Mouse (Mus musculus) hindbrain, embryonic 13.5 days (tissue): Measurements from ENCODE around the gene Ssmem1. TPM values are rescaled to one million over a fixed set of nuclear protein-coding genes. Genes with fewer than 3 reads are reported as not detected.

Experiments used
- ATAC-seq: fragments of 200-750 bp; cut with Nextera tagmentation; 2 replicates; pipeline ENCODE4 v1.8.0; 2017; ENCODE audit warnings: moderate TSS enrichment; ENCODE audit not compliant: low FRiP score
- H3K27ac ChIP-seq: fragments of 300-500 bp; sonication (generic); 2 replicates; pipeline ENCODE4 v1.5.1; 2015; ENCODE audit warnings: inconsistent platforms, mild to moderate bottlenecking, moderate library complexity
- H3K27me3 ChIP-seq: fragments of 300-500 bp; sonication (generic); 2 replicates; pipeline ENCODE4 v1.6.1; 2015; ENCODE audit warnings: mild to moderate bottlenecking, inconsistent platforms
- H3K36me3 ChIP-seq: fragments of 300-500 bp; sonication (generic); 2 replicates; pipeline ENCODE4 v1.6.1; 2015; ENCODE audit warnings: mild to moderate bottlenecking, inconsistent platforms
- H3K4me1 ChIP-seq: fragments of 300-500 bp; sonication (generic); replicated peaks from 2 replicates; pipeline ENCODE4 v1.6.1; 2015; ENCODE audit warnings: inconsistent platforms
- H3K4me2 ChIP-seq: fragments of 300-500 bp; sonication (generic); 2 replicates; pipeline ENCODE4 v1.6.1; 2015; ENCODE audit warnings: inconsistent platforms, mild to moderate bottlenecking, moderate library complexity
- H3K4me3 ChIP-seq: fragments of 300-500 bp; sonication (generic); 2 replicates; pipeline ENCODE4 v1.5.1; 2015; ENCODE audit warnings: mild to moderate bottlenecking, inconsistent platforms
- H3K9ac ChIP-seq: fragments of 300-500 bp; sonication (generic); 2 replicates; pipeline ENCODE4 v1.6.1; 2015; ENCODE audit warnings: mild to moderate bottlenecking, inconsistent platforms
- H3K9me3 ChIP-seq: fragments of 300-500 bp; sonication (generic); 2 replicates; pipeline ENCODE4 v1.6.1; 2016; ENCODE audit warnings: inconsistent platforms
- WGBS: fragments of 180-500 bp; shearing (Covaris S2); methylation state at CpG from one replicate; pipeline ENCODE4 v1.1.7; 2015; 5-methylcytosine and 5-hydroxymethylcytosine counted together
- polyA plus RNA-seq: library from polyadenylated mRNA; unstranded; fragments of >200 nt; fragmentation: Nextera tagmentation; extraction: Ambion mirVana; gene quantifications from 2 replicates; pipeline ENCODE4 v1.2.1, GENCODE M21; 2015

The Ssmem1 gene
- polyA plus RNA-seq = 0.12 and 0.39 TPM in 2 replicates

DNA sequence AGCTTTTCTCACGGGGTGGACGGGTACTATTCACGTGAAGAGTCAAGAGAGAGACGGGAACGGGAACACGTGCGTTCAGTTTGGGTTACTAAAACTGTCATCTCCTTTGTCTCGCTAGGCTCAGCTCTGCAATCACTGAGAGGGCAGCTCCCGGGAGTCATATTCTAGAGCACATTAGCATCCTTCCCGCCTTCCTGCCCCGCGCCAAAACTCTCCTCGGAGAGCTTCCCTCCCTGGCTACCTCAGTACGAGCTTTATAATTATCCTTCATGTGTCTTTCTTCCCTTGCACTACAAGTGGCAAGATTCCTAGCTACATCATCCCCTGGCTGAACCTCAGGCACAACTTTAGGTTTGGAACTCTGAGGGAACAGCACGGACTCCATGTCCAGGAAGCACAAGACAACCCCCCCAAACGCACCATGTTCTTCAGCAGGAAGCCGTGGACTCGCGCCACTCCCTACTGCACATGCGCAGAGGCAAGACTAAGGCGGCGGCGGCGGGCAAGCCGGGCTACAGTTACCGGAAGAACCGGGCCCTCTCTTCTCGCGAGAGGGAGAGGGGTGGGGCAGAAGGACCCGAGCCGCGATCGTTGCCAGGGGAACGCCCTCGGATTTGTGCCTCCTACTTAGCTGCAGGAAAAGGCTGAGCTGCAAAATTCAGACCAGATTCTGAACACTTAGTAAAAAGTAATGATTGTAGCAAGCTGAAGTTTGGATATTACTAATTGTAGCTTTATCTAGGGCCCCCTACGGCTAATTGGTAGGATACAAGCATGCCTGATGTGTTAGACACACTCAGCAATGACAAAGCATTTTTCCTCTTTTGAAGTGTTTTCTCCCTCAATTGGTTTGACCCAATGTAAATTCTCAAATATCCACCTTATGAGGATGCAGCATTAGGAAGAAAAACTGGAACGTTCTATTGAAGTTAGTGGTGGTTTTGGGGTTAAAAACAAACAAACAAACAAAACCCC lies at the start of gene Ssmem1, which contains the start of gene Tmem209:
Gene Ssmem1 (plus strand): TSS at position 585 of the 975 bp plus-strand sequence.
Gene Tmem209 (minus strand): TSS at position 519 of the 975 bp plus-strand sequence.
- WGBS = under 1% methylated on average over 37 of the region's 37 CpGs
- H3K4me3 ChIP-seq = peak within 1 kb of the TSS; percentile 55
- peak within 1 kb of the TSS; percentile 91 for H3K27ac ChIP-seq
- peak within 1 kb of the TSS; percentile 63 for H3K4me2 ChIP-seq
- H3K9ac ChIP-seq = peak within 1 kb of the TSS; percentile 71
- peaks cover 9% of the 10 kb centered on the region for H3K36me3 ChIP-seq
- H3K27me3 ChIP-seq = no peaks in the 10 kb centered on the region
- peak; percentile 99 for ATAC-seq
- H3K4me1 ChIP-seq = peaks cover 5% of the 10 kb centered on the region
- no peaks in the 10 kb centered on the region for H3K9me3 ChIP-seq

DNA sequence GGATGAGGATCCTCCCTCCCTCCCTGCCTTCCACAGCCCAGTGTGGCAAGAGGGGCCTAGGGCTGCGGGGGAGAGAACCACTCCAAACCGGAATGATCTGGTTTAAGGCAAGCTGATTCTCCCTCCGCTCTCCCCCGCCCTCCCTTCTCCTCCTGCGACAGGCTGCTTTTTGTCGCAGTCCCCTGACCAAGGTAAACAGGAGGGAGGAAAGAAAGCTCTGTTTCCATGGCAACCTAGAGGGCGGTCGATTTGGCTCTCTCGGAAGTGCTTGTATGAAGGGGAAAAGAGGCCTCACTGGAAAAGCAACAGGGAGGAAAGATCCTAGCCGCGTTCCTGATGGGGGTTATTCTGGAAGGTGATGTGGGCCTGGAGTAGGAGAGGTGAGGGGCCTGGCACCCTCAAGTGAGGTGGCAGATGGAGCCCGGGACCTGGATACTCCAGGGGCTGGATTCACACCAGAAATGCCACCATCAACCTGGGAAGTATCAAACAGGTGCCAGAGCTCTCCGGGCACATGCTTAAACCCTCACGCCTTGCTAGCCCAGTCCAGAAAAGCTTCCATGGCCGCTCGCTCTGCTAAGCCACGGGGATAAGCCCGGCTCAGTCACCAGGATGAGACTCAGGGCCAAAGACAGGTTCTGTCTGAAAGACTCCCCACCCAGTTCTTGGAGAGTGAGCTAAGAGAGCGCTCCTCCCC lies 48.8 kb upstream of the Ssmem1 start:
- Histone ChIP-seq H3K4me1 (peaks cover 38% of the 10 kb centered on the region), H3K36me3 (no peaks in the 10 kb centered on the region), H3K9ac (peak overlapping the region; percentile 75), H3K4me3 (peak overlapping the region; percentile 5; the same call in 1 of the 2 replicates), H3K27ac (peak overlapping the region; percentile 98), H3K27me3 (no peaks in the 10 kb centered on the region), H3K4me2 (peak overlapping the region; percentile 63), H3K9me3 (no peaks in the 10 kb centered on the region)
- WGBS = 14% methylated on average over 19 of the region's 19 CpGs
- peak; percentile 94 for ATAC-seq

DNA sequence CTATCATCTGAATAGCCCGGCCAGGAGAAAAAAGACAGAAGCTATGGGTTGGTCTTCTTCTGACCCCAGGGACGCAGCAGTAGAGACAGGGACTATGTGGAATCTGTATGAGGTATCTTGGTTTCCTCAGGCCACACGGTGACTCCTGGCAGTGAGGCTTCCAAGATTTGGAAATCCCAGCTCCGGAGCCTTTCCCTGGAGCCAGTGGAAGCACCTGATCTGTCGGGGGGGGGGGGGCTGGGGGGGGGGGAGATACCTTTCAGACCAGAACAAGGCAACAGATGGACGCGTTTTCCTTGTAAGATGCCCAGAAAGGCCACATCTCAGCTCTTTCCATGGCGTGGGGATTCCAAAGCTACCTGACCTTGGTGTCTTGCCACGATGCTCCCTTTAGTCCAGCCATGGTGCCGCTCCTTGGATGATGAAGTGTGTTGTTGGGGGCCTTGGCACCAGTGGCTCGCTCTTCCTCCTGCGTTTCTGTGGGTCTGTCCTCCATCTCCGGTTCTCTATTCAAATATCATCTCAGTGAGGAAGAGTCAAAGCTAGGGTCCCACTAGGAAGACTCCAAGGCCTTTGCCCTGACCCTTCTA lies 47.8 kb upstream of the Ssmem1 start:
- H3K27ac ChIP-seq = peak overlapping the region; percentile 98
- no peaks in the 10 kb centered on the region for H3K9me3 ChIP-seq
- H3K4me2 ChIP-seq = no peak overlapping the region
- H3K4me1 ChIP-seq = peaks cover 38% of the 10 kb centered on the region
- H3K9ac ChIP-seq = 0 out of 2 replicates have a peak overlapping the region, but pooled peaks have one; percentile 75
- no peaks in the 10 kb centered on the region for H3K36me3 ChIP-seq
- WGBS = 96% methylated on average over 11 of the region's 13 CpGs
- no peak for ATAC-seq
- no peaks in the 10 kb centered on the region for H3K27me3 ChIP-seq
- H3K4me3 ChIP-seq = no peak overlapping the region

DNA sequence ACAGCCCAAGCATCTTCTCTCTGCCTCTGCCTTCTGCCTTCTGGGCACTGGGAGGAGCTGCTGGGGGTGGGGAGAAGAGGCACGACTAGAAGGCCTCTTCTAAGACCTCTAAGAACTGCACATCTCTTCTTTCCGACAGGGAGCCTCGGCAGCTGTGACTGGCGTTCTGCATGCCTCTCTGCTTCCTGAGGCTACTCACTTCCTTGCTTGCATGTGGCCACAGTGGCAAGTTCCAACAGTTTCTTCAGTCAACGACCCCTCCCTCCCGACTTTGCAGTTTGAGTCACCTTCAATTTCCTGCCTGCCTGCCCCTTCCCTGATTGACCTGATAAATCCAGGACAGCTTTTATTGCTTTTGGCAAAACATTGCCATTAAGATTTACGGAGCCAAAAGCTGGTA lies 46.8 kb upstream of the Ssmem1 start:
- H3K4me1 ChIP-seq = peaks cover 40% of the 10 kb centered on the region
- H3K9ac ChIP-seq = no peak overlapping the region
- H3K4me3 ChIP-seq = no peak overlapping the region
- H3K4me2 ChIP-seq = no peak overlapping the region
- no peaks in the 10 kb centered on the region for H3K9me3 ChIP-seq
- no peaks in the 10 kb centered on the region for H3K27me3 ChIP-seq
- ATAC-seq = no peak
- WGBS = 46% methylated on average over 7 of the region's 7 CpGs
- H3K27ac ChIP-seq = no peak overlapping the region
- no peaks in the 10 kb centered on the region for H3K36me3 ChIP-seq

DNA sequence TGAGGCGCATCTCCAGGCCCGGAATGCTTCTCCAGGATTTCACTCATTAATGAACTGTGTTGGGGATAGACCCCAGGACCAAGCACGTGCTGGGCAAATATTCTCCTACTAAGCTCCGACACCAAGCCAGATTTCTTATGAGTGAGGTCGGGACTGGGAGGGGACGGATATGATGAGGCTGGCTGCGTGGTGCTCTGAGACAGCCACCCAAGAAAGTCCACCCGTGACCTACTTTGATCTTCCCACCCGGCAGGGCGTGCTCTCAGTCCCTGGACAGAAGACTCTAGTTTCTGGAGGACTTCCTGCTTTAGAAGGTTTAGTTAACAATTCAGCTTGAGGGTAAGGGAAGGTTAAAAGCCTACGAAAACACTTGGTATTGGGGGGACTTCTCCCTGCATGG lies 44.1 kb upstream of the Ssmem1 start:
- Histone ChIP-seq H3K9me3 (no peaks in the 10 kb centered on the region), H3K27ac (no peak overlapping the region), H3K4me1 (peaks cover 38% of the 10 kb centered on the region), H3K9ac (no peak overlapping the region), H3K4me2 (no peak overlapping the region), H3K36me3 (no peaks in the 10 kb centered on the region), H3K27me3 (no peaks in the 10 kb centered on the region), H3K4me3 (no peak overlapping the region)
- 87% methylated on average over 11 of the region's 11 CpGs for WGBS
- no peak for ATAC-seq

DNA sequence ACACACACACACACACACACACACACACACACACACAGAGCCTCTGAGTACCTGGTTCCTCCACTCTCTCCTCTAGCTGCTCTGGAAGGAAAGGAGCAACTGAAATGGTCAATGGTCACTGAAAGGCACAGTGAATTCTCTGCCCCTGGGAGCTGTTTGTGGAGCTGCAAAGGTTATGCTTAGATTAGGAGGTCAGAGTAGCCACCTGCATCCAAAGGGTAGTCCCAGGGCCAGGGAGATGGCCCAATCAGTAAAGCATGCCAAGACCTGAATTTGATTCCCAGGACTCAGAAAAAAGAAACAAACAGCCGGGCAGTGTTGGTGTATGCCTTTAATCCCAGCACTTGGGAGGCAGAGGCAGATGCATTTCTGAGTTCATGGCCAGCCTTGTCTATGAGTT lies 41.6 kb upstream of the Ssmem1 start:
- H3K36me3 ChIP-seq = no peaks in the 10 kb centered on the region
- H3K4me3 ChIP-seq = no peak overlapping the region
- ATAC-seq = no peak
- H3K4me1 ChIP-seq = peaks cover 19% of the 10 kb centered on the region
- H3K27ac ChIP-seq = no peak overlapping the region
- no peak overlapping the region for H3K9ac ChIP-seq
- H3K27me3 ChIP-seq = no peaks in the 10 kb centered on the region
- no peaks in the 10 kb centered on the region for H3K9me3 ChIP-seq
- no peak overlapping the region for H3K4me2 ChIP-seq
- WGBS = 97% methylated on average over 1 of the region's 1 CpGs

DNA sequence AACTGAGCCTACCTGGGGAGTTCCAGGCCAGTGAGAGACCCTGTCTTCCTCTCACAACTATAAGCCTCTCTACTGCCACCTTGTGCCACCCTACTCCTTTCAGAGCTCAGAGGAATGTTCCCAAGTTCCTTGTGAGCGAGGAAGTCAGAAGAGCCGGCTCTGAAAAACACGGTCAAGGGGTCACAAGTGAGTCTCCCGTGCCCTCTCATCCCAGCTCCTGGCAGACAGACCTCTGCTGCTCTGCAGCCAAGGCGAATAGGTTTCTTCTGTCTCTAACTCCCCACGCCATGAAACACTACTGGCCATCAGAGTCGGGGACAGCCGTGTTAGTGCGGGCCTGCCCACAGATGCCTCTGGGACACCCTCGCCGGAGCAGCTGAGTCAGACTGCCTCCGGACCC lies 41.0 kb upstream of the Ssmem1 start:
- no peak for ATAC-seq
- Histone ChIP-seq H3K9ac (no peak overlapping the region), H3K27me3 (no peaks in the 10 kb centered on the region), H3K4me3 (no peak overlapping the region), H3K27ac (peak overlapping the region; percentile 27; the same call in 1 of the 2 replicates), H3K36me3 (no peaks in the 10 kb centered on the region), H3K4me1 (peaks cover 19% of the 10 kb centered on the region), H3K9me3 (no peaks in the 10 kb centered on the region), H3K4me2 (no peak overlapping the region)
- 56% methylated on average over 12 of the region's 12 CpGs for WGBS

DNA sequence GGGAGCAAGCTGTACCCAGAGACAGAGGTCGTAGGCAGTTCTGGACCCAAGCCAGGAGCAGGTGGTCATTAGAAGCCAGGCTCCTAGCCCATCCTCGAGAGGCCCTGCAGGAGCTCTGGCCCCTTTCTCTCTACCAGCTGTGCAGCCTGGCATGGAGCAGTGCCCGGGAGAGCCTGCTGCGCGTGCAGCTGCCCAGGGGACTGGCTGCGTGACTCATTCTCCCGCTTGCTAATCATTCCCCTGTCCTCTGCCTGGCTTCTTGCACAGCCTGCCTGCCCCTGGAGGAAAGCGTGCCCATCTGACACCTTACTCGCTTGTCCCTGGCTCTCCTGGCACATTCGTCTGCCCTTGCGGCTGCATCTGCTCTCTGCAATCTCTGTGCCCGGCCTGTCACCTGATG lies 40.3 kb upstream of the Ssmem1 start:
- Histone ChIP-seq H3K36me3 (no peaks in the 10 kb centered on the region), H3K4me3 (no peak overlapping the region), H3K9me3 (no peaks in the 10 kb centered on the region), H3K27me3 (no peaks in the 10 kb centered on the region), H3K4me2 (no peak overlapping the region), H3K9ac (0 out of 2 replicates have a peak overlapping the region, but pooled peaks have one; percentile 19), H3K27ac (peak overlapping the region; percentile 27; the same call in 1 of the 2 replicates), H3K4me1 (peaks cover 19% of the 10 kb centered on the region)
- WGBS = 61% methylated on average over 12 of the region's 12 CpGs
- ATAC-seq = peak; percentile 67

DNA sequence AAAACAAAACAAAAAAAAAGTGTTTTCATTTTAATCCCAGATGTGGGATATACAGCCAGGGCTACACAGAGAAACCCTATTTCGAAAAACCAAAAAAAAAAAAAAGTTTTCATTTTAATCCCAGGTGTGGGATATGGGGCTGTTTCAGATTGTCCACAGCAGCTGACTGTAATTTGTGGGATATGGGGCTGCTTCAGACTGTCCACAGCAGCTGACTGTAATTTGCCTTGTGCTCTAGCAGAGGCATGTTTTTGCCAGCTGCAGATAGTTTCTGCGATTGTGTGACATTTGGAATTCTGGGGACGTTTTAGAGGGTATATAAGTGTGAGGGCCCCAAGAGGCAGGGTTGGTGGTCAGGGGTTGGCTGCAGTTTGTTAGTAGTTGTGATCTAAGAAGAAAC lies 37.9 kb upstream of the Ssmem1 start:
- no peak overlapping the region for H3K27ac ChIP-seq
- peaks cover 19% of the 10 kb centered on the region for H3K4me1 ChIP-seq
- 0 out of 2 replicates have a peak, but pooled peaks cover 3% of the 10 kb centered on the region for H3K36me3 ChIP-seq
- WGBS = 82% methylated on average over 3 of the region's 3 CpGs
- no peak overlapping the region for H3K4me2 ChIP-seq
- no peak for ATAC-seq
- no peak overlapping the region for H3K9ac ChIP-seq
- no peak overlapping the region for H3K4me3 ChIP-seq
- no peaks in the 10 kb centered on the region for H3K9me3 ChIP-seq
- no peaks in the 10 kb centered on the region for H3K27me3 ChIP-seq

DNA sequence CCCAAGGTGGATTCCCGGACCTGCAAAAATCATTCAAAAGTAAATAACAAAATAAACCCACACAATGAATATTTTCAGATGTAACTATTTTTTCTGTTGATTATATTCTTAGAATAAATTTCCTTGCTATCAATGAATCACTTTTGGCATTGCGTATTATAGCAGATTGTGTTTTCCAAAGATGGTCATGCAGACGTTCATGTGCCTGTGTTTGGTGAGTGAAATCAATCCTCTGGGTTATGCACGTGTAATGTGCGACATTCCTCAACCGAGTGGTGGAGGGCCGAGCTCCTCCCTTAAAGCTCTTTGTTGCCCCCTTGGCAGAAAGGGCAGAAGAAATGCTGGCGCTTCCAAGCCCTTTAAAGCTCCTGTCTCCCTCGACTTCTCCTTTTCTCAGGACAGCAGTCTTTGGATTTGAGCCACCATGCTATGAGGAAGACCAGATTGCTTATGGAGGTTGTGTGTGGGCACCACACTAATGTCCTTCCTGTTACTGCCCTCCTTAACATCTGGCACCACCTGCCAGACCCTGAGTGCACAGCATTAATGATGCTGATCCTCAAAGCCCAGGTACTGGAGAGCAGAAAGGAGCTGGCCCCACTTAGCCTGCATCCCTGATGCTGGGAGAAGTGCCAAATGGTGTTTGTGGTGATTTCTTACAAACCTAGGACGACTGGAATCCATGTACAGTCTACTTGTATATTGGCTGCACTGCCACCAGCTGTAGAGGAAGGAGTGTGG lies 33.5 kb upstream of the Ssmem1 start:
- no peaks in the 10 kb centered on the region for H3K9me3 ChIP-seq
- no peak for ATAC-seq
- H3K4me1 ChIP-seq = peaks cover 9% of the 10 kb centered on the region; the same call in 1 of the 2 replicates
- no peak overlapping the region for H3K4me3 ChIP-seq
- peaks cover 30% of the 10 kb centered on the region for H3K36me3 ChIP-seq
- H3K9ac ChIP-seq = no peak overlapping the region
- no peaks in the 10 kb centered on the region for H3K27me3 ChIP-seq
- H3K27ac ChIP-seq = no peak overlapping the region
- 75% methylated on average over 10 of the region's 10 CpGs for WGBS
- H3K4me2 ChIP-seq = no peak overlapping the region

DNA sequence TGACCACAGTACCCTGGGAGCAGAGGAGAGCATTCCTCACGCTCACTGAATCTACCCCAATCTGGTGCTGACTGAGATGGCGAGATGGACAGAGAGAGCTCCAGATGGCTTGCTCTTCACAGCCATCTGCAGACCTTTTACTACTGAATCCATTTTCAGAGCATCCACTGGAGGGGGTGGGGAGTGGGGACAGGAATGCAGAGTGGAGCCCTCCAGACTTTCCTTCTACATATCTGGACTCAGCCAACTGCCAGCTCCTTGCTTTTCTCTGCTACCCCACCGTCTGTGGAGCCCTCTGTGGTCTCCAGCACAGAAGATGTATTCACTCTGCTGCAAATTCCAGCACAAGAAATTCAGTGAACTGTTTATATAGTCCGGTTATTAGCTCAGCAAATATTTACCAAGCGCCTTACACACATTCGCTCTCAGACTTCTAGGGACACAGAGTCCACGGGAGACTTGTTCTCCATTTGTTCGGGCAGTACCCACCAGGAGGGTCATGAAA lies 32.4 kb upstream of the Ssmem1 start:
- Histone ChIP-seq H3K4me3 (no peak overlapping the region), H3K4me2 (no peak overlapping the region), H3K4me1 (peaks cover 9% of the 10 kb centered on the region; the same call in 1 of the 2 replicates), H3K27ac (no peak overlapping the region), H3K9ac (no peak overlapping the region), H3K27me3 (no peaks in the 10 kb centered on the region), H3K36me3 (peaks cover 30% of the 10 kb centered on the region), H3K9me3 (no peaks in the 10 kb centered on the region)
- ATAC-seq = no peak
- 80% methylated on average over 8 of the region's 8 CpGs for WGBS
